Mouse (Mus musculus) R1 (cell line): Measurements from ENCODE around the gene Zfp933.
"Not testable (repeated sequence)": the region's sequence is repeated elsewhere in the genome, so short reads cannot be mapped to it uniquely, and the experiment has no call there.

ENCODE experiments used
- DNase-seq: peaks from one replicate; pipeline ENCODE4 v3.0.0-alpha.2; 2018; ENCODE audit warnings: low read depth, low spot score

The Zfp933 gene

DNA sequence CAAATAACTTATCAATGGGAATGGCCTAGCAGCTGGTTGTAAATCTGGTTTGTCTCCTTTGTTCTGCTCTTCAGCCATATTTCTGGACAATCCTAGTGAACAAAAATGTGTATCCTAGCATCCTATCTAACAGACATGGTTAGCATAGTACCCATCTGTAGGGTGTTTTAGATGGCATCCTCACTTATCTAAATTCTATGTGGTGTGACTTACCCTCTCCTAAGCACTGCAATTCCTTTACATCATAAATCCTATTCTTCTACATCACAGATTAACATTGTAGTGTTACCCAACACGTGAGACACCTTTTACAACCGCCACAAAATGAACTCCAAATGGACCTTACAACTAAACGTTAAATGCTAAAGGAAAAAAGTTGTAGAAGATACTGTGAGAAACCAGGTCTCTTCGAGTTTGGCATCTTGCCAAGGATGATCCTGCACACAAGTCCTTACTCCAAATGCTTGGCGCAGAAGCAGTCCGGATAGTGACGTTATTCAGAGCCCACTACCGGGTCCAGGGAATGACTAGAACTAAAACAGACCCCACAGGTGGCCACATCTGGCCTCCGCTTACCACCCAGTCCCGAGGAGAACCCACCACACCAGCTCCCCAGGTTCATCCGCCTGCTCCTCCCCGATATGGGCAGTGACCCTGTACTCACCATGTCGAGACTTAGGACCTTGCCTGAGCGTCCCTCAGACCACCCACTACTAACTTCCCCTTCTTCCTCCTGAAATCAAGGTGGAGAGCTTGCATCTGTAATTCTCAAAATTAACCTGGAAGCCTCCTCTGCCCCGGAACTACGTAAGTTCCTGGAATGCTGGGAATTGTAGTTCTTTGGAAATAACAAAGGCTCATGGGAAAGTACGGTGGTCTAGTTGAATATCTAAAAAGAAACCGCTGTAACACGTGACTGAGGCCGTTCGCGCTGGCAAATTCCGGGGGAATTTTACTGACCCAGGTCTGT, at the start of gene Zfp933:
Zfp933 (minus strand) TSS at position 753 of the 970 bp plus-strand sequence.
- peak; percentile 96 for DNase-seq

DNA sequence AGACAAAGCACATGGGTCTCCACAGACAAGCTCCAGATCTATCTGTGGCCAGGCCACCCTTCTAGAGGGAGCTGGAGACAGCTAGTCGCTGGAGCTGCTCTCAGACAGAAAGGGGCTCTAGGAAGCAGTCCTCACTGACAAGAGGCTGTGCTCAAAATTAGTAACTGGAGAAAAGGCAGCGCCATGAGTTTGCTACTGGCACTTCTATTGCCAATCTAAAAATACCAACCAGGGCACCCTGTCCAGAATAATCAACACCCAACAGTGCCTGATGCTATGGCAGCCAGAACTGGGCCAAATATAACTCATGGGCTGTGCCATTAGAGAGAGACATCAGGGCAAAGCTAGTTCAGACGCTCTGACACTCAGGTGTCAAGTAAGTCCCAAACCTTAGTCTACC, 49.2 kb upstream of the Zfp933 start:
- DNase-seq = no peak

DNA sequence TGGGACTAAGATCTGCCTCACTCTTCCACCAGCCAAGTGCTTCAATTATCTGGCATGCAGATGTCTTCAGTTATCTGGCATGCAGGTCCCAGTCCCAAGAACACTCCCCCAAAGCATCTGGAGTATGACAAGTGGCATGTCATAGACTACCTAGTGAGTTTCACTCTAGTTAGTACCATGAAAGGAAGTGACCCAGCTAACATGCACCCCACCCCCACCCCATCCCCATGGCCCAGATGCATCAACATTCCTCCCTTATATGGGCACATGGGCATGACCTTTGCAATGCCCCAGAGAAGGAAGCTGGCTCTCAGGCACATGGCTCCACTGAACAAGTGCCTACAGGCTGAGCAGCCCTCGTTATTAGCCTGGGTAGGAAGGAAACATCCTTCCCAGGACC, 48.2 kb upstream of the Zfp933 start:
- no peak for DNase-seq

DNA sequence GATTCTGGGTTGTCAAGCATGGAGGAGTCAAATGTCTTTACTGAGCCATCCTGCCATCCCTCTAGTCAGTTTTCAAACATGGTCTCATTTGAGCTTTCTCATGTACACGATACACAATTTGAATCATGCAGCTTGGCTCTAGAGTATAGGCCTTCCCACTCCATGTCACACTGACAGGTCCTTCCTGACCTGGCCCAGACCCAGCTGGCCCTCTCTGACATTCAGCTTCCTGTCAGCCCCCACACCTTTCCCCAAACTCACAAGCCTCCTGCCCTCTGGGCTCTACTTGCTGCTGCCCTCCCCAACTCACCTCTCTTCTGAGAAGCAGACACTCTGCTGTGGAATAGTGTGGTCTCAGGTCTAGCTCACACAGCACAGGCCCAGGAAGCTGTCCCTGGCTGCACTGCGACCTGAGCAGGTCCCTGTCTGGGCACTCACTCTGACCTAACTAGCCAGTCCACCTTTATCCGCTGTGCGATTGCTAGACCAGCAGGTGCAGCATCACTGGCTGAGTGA, 47.7 kb upstream of the Zfp933 start:
- no peak for DNase-seq

DNA sequence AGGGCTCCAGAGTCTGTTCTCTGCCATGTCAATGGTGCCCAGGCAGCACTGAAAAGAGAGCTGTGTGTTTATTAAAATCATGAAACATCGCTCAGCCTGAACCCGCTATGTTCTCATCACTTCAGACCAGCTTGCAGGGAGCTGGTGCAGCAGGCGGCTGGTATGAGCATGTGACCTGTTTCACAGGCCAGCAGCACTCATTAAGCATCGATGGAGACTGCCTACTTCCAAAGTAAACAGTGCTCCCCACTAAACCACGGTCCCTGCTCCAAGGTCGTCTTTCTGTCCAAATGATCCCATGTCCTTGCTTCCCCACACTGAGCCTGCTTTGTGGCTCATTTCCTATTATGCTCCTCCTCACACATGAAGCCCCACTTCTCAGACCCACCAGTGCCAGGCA, 42.2 kb upstream of the Zfp933 start:
- no peak for DNase-seq

DNA sequence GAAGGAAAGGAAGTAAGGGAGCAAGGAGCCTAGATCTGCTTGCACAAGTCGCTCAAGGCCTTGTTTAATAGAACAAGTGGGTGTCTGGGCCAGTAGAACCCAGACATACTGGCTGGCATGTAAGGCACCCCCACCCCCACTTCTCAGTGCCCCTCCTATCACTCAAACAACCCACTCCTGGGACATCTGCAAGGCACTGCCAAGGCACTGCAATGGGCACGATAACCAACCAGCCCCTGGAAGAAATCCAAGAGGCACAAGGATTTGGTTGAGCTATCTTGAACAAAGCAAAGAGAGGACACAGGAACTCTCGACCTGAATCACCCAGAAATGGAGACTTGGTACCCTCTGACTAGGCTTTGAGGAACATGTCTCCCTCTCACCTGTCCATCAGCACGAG, 40.1 kb upstream of the Zfp933 start:
- DNase-seq = no peak

DNA sequence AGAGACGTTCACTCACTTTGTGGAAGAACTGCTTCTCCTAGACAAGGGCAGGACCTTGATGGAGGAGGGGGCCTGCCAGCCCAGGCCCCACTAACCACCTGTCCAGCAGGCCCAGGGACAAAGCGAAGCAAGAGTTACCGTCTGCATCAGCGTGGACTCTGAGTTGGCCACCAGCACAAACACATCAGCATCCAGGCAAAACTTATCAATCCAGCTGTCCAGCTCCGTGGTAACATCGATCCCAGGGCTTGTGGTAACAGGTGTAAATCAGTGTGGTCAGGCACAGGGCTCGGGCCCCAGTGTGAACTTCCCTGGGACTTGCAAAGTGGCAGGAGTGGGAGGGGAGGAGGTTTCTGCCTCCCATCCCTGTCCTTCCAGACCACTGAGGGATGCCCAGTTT, 39.1 kb upstream of the Zfp933 start:
- no peak for DNase-seq

DNA sequence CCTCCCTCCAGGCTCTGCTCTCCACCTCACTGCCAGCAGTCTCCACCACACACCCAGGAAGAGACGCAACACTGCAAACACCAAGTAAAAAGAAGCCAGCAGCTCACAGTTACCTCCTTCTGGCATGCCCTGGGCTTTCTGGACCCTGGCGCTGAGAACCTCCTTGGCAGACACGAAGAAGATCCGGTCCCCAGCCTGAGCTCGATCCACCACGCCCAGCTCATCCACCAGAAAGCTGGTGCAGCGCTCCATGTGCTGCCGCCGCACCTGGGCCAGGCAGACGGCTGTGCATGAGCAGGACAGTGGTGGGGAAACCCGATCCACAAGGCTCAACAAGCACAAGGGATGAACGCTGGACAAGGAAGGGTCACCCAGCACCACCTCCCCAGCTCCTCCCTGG, 38.0 kb upstream of the Zfp933 start:
- no peak for DNase-seq

DNA sequence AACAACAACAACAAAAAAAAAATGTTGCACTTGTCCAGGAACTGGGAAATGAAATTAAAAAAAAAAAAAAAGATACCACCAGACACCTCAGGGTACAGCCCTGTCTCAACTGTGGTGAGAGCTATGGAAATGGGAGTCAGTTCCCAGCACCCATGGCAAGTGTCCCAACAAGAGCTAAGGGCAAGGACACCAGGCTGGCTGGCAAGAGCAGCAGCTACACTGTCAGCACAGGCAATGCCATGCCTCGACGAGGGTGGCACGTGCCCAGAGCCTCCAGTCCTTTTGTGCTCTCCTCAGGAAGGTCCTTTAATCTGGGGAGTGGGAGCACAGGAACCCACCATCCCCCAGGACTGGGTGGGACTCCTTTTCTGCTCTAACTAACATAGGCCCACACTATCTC, 36.0 kb upstream of the Zfp933 start:
- DNase-seq = no peak

DNA sequence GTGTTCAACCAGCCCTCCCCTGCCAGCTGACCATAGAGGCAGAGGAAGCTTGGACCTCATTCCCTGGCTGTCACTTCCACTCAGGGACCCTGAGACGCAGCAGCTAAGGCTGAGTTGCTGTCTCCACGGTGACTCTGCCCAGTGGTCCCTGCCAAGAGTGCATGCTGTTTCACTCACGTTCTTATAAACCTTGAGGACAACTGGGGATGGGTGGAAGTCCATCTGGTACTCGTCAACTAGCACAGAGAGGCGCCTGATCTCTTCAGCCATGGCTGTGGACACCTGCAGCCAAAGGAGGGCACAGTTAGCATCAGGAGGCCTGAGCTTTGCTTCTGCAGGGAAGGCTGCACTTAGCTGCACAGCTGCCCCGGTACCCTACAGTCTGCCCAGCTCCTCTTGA, 34.9 kb upstream of the Zfp933 start:
- DNase-seq = no peak

DNA sequence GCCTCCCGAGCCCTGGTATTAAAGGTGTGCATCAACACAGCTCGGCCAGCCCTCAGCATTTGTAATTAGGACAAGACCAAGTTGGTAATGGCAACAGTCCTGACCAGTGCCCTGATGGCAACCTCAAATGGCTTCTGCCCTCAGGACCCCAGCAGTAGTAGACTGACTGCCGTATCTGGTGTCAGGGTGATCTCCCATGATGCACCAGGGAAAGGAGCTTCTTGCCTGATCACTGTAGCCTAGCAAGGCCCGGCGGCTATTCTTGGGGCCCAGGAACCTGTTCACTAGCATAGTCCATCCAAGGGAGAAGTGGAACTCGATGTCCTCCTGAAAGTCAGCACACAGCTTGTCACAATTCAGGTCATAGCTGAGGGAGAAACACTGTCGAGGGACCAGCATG, 33.6 kb upstream of the Zfp933 start:
- DNase-seq = no peak

DNA sequence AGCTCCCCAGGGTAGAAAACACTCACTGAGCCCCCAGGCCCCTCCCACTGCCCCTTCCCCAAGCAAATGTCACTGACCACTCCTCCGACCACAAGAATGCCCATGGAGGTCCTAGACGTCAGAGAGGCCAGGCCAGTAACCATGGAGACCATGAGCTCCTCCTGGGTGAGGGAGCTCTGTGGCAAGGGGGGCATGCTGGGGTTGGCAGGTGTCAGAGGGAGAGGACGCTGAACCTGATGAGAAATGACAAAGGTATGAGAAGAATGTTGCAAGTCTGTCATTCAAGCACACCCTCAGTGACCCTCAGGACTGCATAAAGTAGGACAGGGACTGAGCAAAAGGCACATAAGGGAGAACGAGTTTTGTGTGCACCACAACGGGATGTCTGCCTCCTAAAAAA, 31.7 kb upstream of the Zfp933 start:
- DNase-seq = peak; percentile 60

DNA sequence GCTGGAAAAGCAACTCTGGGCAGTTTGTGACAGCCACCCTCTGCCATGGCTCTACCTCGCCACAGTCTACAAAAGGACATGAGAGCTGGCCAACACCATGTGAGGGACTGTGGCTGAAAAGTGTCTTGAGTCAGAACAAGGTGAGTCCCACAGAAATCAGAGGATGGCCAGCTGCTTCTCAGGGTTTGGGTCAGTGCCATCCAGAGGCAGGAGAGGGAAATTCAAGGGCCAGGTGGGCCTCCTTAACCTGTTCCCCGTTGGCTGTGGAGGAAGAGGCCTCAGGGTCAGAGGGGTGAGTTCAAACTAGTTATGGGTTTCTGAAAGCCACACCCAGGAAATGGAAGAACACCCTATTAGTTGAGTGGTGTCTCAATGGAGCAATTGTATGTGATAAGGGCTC, 31.3 kb upstream of the Zfp933 start:
- DNase-seq = no peak

DNA sequence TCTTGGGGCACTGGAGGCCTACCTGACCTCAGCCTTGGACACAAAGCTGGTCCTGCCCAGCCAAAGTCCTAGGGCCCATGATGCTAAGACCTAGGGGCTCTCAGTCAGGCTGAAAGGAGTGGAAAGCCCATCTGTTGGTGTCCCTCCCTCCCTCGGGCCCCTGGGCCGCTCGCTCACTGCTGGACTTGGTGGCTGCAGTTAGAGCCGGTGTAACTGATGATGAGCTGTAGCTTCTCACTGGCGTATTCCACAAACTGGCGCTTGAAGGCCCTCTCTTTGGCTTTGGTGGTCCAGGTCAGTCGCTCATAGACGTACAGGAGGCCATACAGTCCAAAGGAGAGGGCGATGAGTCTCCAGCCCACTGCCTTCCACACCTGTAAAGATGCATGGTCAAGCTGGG, 30.4 kb upstream of the Zfp933 start:
- no peak for DNase-seq

DNA sequence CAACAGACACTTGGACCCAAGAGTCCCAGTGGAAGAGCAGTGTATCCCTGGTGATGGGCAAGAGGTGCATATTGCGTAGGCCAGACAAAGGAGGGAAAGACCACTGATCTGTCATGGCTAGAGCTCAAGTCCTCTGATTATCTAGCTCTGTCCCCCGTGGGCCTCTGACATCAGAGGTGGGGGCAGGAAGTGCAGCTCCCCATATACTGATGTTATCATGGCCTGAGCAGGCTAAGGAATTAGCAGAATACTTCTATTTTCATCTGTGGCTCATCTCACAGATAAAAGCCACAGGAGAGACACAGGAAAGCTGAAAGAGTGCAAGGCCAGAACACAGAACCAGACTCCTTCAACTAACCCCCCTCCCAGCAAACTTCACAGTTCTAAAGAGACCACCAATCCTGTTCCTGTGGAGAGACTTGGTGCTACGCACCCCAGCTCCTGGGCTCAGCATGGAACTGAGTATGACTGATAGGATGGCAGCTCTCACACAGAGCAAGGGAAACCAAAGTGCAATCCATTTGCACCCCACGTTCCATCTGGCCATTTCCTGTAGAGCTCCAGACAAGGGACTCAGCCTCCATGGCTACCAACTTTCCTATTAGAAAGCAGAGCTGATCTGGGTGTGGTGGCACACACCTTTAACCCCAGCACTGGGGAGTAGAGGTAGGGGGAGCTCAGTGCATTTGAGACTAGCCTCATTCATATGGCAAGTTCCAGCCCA, 27.8 kb upstream of the Zfp933 start:
- DNase-seq = no peak

DNA sequence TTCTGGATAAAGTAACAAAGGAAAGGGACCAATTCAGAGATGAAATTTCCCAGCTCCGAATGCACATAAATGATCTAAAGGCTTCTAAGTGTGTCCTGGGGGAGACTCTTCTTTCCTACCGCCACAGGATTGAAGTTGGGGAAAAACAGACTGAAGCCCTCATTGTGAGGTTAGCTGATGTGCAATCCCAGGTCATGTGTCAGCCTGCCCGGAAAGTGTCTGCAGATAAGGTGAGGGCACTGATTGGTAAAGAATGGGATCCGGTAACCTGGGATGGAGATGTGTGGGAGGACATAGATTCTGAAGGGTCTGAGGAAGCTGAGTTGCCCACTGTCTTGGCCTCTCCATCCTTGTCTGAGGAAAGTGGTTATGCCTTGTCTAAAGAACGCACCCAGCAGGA, 21.1 kb upstream of the Zfp933 start:
- DNase-seq = no peak

DNA sequence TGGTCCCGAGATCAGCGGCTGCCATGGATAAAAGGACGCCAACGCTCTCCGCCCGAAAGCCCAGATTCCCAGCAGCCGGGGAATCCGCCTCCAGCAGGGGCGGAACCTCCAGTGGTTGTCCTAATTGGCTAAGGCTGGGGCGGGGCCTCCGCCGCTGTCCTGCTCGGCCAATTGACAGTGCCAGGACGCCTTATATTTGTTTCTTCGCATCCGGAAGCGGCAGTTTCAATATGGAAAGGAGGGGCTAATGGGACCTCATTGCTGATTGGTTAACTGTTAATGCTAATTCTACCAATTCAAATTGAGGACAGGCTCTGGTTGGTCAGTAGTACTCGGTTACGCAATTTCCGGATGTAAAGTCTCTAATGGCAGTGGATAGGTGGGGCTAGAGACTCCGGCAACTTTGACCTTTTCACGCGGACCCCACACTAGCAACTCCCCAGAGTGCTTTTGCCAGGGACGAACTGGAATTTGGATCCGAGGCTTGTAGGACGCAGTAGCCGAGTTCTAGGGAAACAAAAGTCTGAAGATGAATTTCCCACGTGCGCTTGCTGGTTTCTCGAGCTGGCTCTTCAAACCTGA, 20.4 kb upstream of the Zfp933 start, which contains the start of the genes Miip and Fv1:
Miip (minus strand) TSS at position 367 of the 582 bp plus-strand sequence.
Fv1 (plus strand) TSS at position 530 of the 582 bp plus-strand sequence.
- peak; percentile 90 for DNase-seq

DNA sequence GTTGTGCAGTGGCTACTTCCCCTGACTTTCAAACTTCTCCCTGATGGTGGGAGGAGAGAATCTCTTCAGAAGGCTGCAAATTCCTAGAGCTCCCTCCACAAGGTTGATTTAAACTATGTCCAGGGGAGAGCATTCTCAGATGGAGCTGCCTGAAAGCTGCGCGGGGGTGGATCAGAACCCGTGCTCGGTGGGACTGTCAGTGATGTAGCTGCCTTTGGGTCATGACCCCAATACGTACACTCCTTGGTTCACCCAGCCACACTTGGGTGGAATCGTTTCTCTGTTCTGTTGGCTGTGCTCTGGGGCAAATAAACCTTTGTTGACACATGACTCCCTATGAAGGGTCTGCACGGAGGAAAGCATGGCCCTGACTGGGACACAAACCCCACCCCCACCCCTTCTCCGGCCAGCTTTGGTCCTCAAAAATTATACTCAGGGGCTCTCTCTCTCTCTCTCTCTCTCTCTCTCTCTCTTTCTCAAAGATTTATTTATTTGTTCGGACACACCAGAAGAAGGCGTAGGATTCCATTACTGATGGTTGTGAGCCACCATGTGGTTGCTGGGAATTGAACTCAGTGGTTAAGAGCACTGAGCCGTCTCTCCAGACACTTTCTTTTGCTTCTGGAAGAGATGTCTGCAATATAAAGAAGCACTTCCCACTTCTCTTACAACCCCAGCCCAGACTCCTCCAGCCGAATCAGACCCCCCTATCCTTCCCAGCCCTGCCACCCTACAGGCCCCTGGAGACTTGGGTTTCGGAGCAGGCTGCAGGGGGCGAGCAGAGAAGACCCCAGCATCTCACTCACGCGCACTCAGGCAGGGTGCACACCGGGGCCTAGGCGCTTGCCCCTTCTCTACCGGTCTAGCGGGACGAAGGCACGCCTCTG, 19.6 kb upstream of the Zfp933 start:
- DNase-seq = no peak

DNA sequence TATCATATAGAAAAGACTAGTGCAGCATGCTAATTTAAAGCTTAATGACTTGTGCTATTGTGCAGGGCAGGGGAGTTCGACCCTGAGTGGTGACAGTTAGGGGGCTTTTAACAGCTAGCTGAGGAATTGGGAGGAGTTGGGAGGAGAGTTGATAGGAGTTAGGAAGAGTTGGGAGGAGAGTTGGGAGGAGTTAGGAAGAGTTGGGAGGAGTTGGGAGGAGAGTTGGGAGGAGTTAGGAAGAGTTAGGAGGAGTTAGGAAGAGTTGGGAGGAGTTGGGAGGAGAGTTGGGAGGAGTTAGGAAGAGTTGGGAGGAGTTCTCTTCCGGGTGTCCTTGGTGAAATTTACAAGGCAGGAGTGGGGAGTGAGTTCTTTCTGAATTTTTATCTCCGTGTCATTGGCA, 18.6 kb upstream of the Zfp933 start:
- DNase-seq = not testable (repeated sequence)

DNA sequence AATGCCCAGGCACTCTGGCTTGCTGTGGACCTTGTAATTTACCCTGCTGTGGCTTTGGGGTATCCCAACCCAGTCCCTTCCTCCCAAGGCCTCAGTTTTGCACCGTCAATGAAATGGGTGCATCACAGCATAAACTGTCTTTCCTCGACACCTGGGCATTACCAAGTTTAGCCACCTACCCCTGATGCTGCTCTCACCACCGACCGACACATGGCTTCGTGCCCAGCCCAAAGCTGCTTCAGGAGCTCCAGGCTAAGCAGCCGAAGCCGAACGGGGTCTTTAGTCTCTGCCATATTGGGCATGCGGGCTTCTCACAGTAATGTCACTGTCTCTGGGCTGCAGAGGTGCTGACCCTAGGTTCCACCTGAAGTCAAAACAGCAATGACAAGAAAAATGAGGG, 17.9 kb upstream of the Zfp933 start:
- no peak for DNase-seq

DNA sequence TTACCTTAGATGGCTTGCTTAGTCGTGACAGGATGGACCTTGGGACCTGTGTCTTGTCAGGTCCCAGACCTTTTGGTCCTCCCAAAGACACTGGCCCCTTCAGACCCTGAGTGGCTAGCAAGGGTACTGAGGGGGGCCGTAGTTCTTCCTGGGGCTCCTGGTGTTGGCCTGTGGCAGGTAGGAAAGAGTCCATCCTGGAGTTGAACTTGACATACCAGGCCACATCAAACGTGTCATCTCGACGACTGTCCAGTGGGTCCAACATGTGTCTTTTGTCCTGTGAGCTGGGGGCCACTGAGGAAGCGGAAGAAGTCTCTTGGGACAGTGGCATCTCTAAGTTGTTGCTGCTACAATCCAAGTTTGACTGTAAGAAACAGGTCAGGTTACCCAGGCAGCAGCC, 17.5 kb upstream of the Zfp933 start:
- no peak for DNase-seq
